Mouse (Mus musculus) brown adipose tissue, adult 24 weeks (tissue): ENCODE results near the gene Ak9. TPM values are rescaled to one million over a fixed set of nuclear protein-coding genes. Genes with fewer than 3 reads are reported as not detected.

ENCODE experiments used
- H3K27ac ChIP-seq: fragments of 200-500 bp; replicated peaks from 2 replicates; pipeline ENCODE4 v1.5.1; 2012; ENCODE audit warnings: low read depth, mild to moderate bottlenecking, low read length
- H3K4me1 ChIP-seq: fragments of 200-500 bp; 2 replicates; pipeline ENCODE4 v1.6.1; 2012; ENCODE audit warnings: low read length, mixed read lengths; ENCODE audit not compliant: control insufficient read depth, insufficient read depth, insufficient read length
- H3K4me3 ChIP-seq: fragments of 200-500 bp; 2 replicates; pipeline ENCODE4 v1.5.1; 2012; ENCODE audit warnings: low read depth, mild to moderate bottlenecking, low read length, moderate library complexity; ENCODE audit not compliant: insufficient read depth
- polyA plus RNA-seq: library from polyadenylated mRNA; stranded (reverse); fragments of >200 nt; gene quantifications from 2 replicates; pipeline ENCODE4 v1.2.4, GENCODE M21; 2012; ENCODE audit not compliant: missing spikeins, insufficient read depth, insufficient read length

Ak9 gene
- not detected in 2 replicates for polyA plus RNA-seq

GRCm38 (mm10) chr10:41303639-41304444, at the start of gene Ak9:
TSS of gene Ak9 (plus strand) at chr10:41303980.
- Histone ChIP-seq H3K4me3 (peak within 1 kb of the TSS; percentile 99), H3K27ac (no peak within 1 kb of the TSS), H3K4me1 (no peaks in the 10 kb centered on the region)

GRCm38 (mm10) chr10:41260243-41261006, 43.4 kb upstream of the Ak9 start:
- H3K4me3 ChIP-seq = no peak overlapping the region
- H3K27ac ChIP-seq = no peak overlapping the region
- no peaks in the 10 kb centered on the region for H3K4me1 ChIP-seq

- no peak overlapping the region for H3K4me3 ChIP-seq
- H3K4me1 ChIP-seq = no peaks in the 10 kb centered on the region
- H3K27ac ChIP-seq = no peak overlapping the region
Observed at GRCm38 (mm10) chr10:41261218-41261617, 42.6 kb upstream of the Ak9 start.

- no peaks in the 10 kb centered on the region for H3K4me1 ChIP-seq
- H3K27ac ChIP-seq = no peak overlapping the region
- H3K4me3 ChIP-seq = no peak overlapping the region
Observed at GRCm38 (mm10) chr10:41261889-41262288, 41.9 kb upstream of the Ak9 start.

GRCm38 (mm10) chr10:41271860-41272259, 31.9 kb upstream of the Ak9 start:
- no peak overlapping the region for H3K27ac ChIP-seq
- no peaks in the 10 kb centered on the region for H3K4me1 ChIP-seq
- H3K4me3 ChIP-seq = no peak overlapping the region

GRCm38 (mm10) chr10:41274871-41275270, 28.9 kb upstream of the Ak9 start:
- Histone ChIP-seq H3K4me1 (no peaks in the 10 kb centered on the region), H3K4me3 (no peak overlapping the region), H3K27ac (no peak overlapping the region)

GRCm38 (mm10) chr10:41278808-41279207, 25.0 kb upstream of the Ak9 start:
- no peaks in the 10 kb centered on the region for H3K4me1 ChIP-seq
- no peak overlapping the region for H3K4me3 ChIP-seq
- no peak overlapping the region for H3K27ac ChIP-seq

GRCm38 (mm10) chr10:41280177-41280576, 23.6 kb upstream of the Ak9 start:
- H3K4me1 ChIP-seq = no peaks in the 10 kb centered on the region
- H3K27ac ChIP-seq = no peak overlapping the region
- H3K4me3 ChIP-seq = no peak overlapping the region

- H3K27ac ChIP-seq = no peak overlapping the region
- no peak overlapping the region for H3K4me3 ChIP-seq
- H3K4me1 ChIP-seq = no peaks in the 10 kb centered on the region
Observed at GRCm38 (mm10) chr10:41280796-41281195, 23.0 kb upstream of the Ak9 start.

GRCm38 (mm10) chr10:41282086-41282485, 21.7 kb upstream of the Ak9 start:
- no peaks in the 10 kb centered on the region for H3K4me1 ChIP-seq
- H3K4me3 ChIP-seq = no peak overlapping the region
- no peak overlapping the region for H3K27ac ChIP-seq

GRCm38 (mm10) chr10:41287618-41288017, 16.2 kb upstream of the Ak9 start:
- Histone ChIP-seq H3K4me1 (no peaks in the 10 kb centered on the region), H3K27ac (no peak overlapping the region), H3K4me3 (no peak overlapping the region)

GRCm38 (mm10) chr10:41288074-41288473, 15.7 kb upstream of the Ak9 start:
- no peak overlapping the region for H3K4me3 ChIP-seq
- no peaks in the 10 kb centered on the region for H3K4me1 ChIP-seq
- no peak overlapping the region for H3K27ac ChIP-seq

- Histone ChIP-seq H3K4me3 (no peak overlapping the region), H3K27ac (no peak overlapping the region), H3K4me1 (no peaks in the 10 kb centered on the region)
Observed at GRCm38 (mm10) chr10:41288771-41289415, 14.9 kb upstream of the Ak9 start.

- H3K4me3 ChIP-seq = no peak overlapping the region
- no peak overlapping the region for H3K27ac ChIP-seq
- no peaks in the 10 kb centered on the region for H3K4me1 ChIP-seq
Observed at GRCm38 (mm10) chr10:41291021-41291420, 12.8 kb upstream of the Ak9 start.

GRCm38 (mm10) chr10:41293019-41293418, 10.8 kb upstream of the Ak9 start:
- Histone ChIP-seq H3K4me1 (no peaks in the 10 kb centered on the region), H3K4me3 (no peak overlapping the region), H3K27ac (no peak overlapping the region)
